Mouse (Mus musculus): ENCODE results near the gene Pramef17.
"Not testable (repeated sequence)": the region's sequence is repeated elsewhere in the genome, so short reads cannot be mapped to it uniquely, and the experiment has no call there.

The Pramef17 gene

GRCm38 (mm10) chr4:143994269-143994668, at the start of gene Pramef17:
Pramef17 (minus strand) TSS chr4:143994369.
- not testable (repeated sequence) for DNase-seq (ENCODE audit: low spot score)

DNA sequence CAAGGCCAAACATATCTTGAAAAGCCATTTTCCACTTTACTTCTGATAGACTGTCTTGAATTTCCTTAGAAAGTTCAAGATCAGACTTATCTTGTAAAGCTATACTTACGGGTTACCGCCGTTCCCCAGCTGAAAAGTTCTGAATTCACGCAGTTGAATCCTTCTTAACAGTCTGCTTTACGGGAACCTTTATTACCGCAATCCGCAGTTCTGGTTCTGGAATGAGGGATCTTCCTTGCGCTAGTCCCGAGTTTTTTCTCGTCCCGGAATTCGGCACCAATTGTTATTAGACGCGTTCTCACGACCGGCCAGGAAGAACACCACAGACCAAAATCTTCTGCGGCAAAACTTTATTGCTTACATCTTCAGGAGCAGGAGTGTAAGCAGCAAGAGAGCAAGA, 6.0 kb downstream of the Pramef17 start:
- peak; percentile 54 for DNase-seq (ENCODE audit: low spot score)

DNA sequence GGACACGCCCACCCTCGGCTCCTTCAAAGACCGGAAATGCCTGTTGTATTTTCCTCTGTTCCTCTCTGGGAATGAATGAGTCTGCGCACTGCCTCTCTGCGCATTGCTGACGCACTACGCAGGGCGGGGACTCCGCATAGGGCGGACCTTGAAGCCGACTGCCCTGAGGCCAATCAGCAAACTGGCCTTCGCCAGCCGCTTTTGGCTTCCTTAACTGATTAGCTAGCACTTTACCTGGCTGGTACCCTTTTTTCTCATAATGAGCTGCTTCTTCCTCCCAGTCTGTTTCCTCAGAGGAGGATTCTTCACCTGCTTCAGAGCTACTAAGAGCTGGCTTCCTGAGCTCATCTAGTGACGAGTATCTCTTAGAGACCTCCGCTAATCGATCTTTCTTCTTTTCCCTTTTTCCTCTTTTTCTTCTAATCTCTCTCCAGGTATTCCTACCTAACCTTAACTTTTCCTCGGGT, 6.7 kb downstream of the Pramef17 start:
- DNase-seq (ENCODE audit: low spot score), result peak; percentile 63

- peak; percentile 30 for DNase-seq (ENCODE audit: low spot score)
Observed at GRCm38 (mm10) chr4:143985733-143986132, 8.4 kb downstream of the Pramef17 start.

DNA sequence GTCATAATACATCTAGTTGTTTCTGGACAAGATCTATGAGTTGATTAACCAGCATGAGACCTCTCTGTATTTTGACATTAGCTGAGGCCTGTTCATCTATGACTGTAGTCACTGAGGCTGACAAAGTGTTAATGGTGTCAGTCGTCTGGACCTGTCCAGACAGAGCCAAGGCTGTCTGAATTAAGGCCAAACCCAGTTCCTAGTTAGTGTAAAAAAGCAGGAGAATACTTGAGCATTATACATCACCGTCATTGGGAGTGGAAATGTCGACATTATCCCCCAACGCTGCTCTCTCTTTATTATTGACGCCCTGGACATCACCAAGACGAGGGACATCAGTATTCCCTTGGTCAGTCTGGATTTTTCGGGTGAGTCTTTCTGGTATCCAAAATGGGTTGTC, 9.0 kb downstream of the Pramef17 start:
- peak; percentile 17 for DNase-seq (ENCODE audit: low spot score)

- DNase-seq (ENCODE audit: low spot score), result not testable (repeated sequence)
Observed at GRCm38 (mm10) chr4:143983446-143983845, 10.7 kb downstream of the Pramef17 start.

- not testable (repeated sequence) for DNase-seq (ENCODE audit: low spot score)
Observed at GRCm38 (mm10) chr4:143966850-143967249, 27.3 kb downstream of the Pramef17 start, which contains the start of gene Gm13101. Gm13101 (minus strand) TSS chr4:143966950.

DNA sequence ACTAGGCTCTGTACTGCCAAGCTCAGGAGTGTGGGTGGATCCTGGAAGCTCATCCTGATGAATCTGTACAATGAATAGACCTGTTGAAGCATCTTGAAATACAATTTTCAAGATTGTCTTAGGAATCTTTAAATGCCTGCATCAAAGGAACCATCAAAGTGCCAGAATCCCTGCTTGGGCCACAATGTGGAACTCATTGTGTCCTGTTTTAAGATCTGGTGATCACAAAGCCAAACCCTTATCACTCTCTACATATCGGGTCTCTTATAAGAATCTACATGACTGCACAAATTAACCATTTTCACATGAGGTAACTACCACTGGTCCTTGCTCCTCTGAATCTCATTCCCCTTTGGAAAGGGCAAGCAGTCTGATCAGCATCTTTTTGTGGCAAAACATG, 43.3 kb downstream of the Pramef17 start, which contains the start of gene Pramef25:
TSS of gene Pramef25 (minus strand) at position 101 of the 400 bp plus-strand sequence.
- DNase-seq (ENCODE audit: low spot score), result not testable (repeated sequence)

Data from lung, postnatal 25 days (tissue).